In genomic region chr17:80772545-80773453, GRCm38 (mm10) we compare ENCODE assay signal across 8 mouse cellular contexts. TPM values are rescaled to one million over a fixed set of nuclear protein-coding genes. Genes with fewer than 3 reads are reported as not detected.
DNase-seq lines count a peak whose midpoint lies in the region; ATAC-seq and TF ChIP-seq lines count a peak whose summit lies in the region.

No protein-coding gene starts in this region.

- H3K4me1 ChIP-seq in kidney, embryonic 14.5 days (ENCODE audit: control insufficient read depth, insufficient read depth, low read length) = 0 out of 2 replicates have a peak, but pooled peaks cover 6% of the 10 kb centered on the region
- H3K4me1 ChIP-seq in midbrain, embryonic 14.5 days (ENCODE audit: control insufficient read depth, insufficient read depth, low read length) = no peaks in the 10 kb centered on the region

- TF ChIP-seq POLR2A in myocyte (IDR thresholded peaks at IDR 0.05; ENCODE audit: insufficient read length, low read depth) = no peak

- H3K9ac ChIP-seq in kidney, embryonic 14.5 days (ENCODE audit: low read depth, low read length) = no peak overlapping the region
- no peak overlapping the region for H3K9ac ChIP-seq in midbrain, embryonic 14.5 days (replicated peaks; ENCODE audit: low read length)

- WGBS in kidney, embryonic 14.5 days = 46% methylated on average over 14 of the region's 14 CpGs
- WGBS in midbrain, embryonic 14.5 days = 73% methylated on average over 14 of the region's 14 CpGs

- no peak for ATAC-seq in kidney, embryonic 14.5 days (ENCODE audit: low FRiP score, low TSS enrichment)
- no peak for ATAC-seq in midbrain, embryonic 14.5 days (ENCODE audit: low FRiP score, low TSS enrichment)

- no peaks in the 10 kb centered on the region for H3K36me3 ChIP-seq in kidney, embryonic 14.5 days (ENCODE audit: control insufficient read depth, insufficient read depth, low read length)
- H3K36me3 ChIP-seq in myocyte (ENCODE audit: control insufficient read depth, insufficient read depth) = no peaks in the 10 kb centered on the region
- no peaks in the 10 kb centered on the region for H3K36me3 ChIP-seq in midbrain, embryonic 14.5 days (ENCODE audit: control insufficient read depth, insufficient read depth, low read length)

- H3K27ac ChIP-seq in kidney, embryonic 14.5 days (ENCODE audit: low read depth, low read length) = no peak overlapping the region
- H3K27ac ChIP-seq in midbrain, embryonic 14.5 days (replicated peaks; ENCODE audit: low read depth, low read length) = no peak overlapping the region

- no peaks in the 10 kb centered on the region for H3K9me3 ChIP-seq in kidney, embryonic 14.5 days (ENCODE audit: control insufficient read depth, low read length)
- H3K9me3 ChIP-seq in midbrain, embryonic 14.5 days (ENCODE audit: control insufficient read depth, low read length) = peaks cover 3% of the 10 kb centered on the region

- no peaks in the 10 kb centered on the region for H3K79me2 ChIP-seq in myocyte (ENCODE audit: control insufficient read depth, insufficient read depth)

- no peak for DNase-seq in kidney, postnatal 10 days
- DNase-seq in CD4-positive helper T cell, adult 2 months (ENCODE audit: low read depth, low spot score) = peak; percentile 79
- DNase-seq in c-Kit-positive CD71-negative TER-119-negative erythroid progenitor cells, embryonic 14.5 days (ENCODE audit: low read depth) = peak; percentile 57
- no peak for DNase-seq in midbrain, embryonic 14.5 days
- no peak for DNase-seq in layer of hippocampus, adult 8-10 months (ENCODE audit: low spot score in 2 of 2)
- no peak for DNase-seq in cerebellum, postnatal 25 days

- peak overlapping the region; percentile 10; the same call in 1 of the 2 replicates for H3K4me2 ChIP-seq in kidney, embryonic 14.5 days (replicated peaks; ENCODE audit: low read depth, low read length)
- peak overlapping the region; percentile 83 for H3K4me2 ChIP-seq in myocyte (ENCODE audit: low read depth)
- H3K4me2 ChIP-seq in midbrain, embryonic 14.5 days (ENCODE audit: low read length) = no peak overlapping the region

- no peak overlapping the region for H3K4me3 ChIP-seq in kidney, embryonic 14.5 days (ENCODE audit: low read length)
- no peak overlapping the region for H3K4me3 ChIP-seq in myocyte
- H3K4me3 ChIP-seq in midbrain, embryonic 14.5 days (replicated peaks; ENCODE audit: low read depth, low read length) = no peak overlapping the region

- no peak overlapping the region for H3ac ChIP-seq in myocyte (ENCODE audit: control insufficient read depth, insufficient read length)

- no peaks in the 10 kb centered on the region for H3K27me3 ChIP-seq in kidney, embryonic 14.5 days (ENCODE audit: control insufficient read depth, insufficient read depth, low read length)
- H3K27me3 ChIP-seq in myocyte (ENCODE audit: control insufficient read depth, insufficient read depth, insufficient read length) = no peaks in the 10 kb centered on the region
- no peaks in the 10 kb centered on the region for H3K27me3 ChIP-seq in midbrain, embryonic 14.5 days (ENCODE audit: control insufficient read depth, insufficient read depth, low read length)

TF ChIP-seq in myocyte, 11 proteins besides CTCF, POLR2A, EP300 and RAD21:
- TF ChIP-seq MYOD1 (IDR thresholded peaks at IDR 0.05; ENCODE audit: control insufficient read depth in 1 of 3, insufficient read length in 2 of 3, low read depth in 2 of 3) = no peak
- no peak for TF ChIP-seq SRF (IDR thresholded peaks at IDR 0.05; ENCODE audit: control insufficient read depth, insufficient read length, low read depth)
- no peak for TF ChIP-seq TCF12 (IDR thresholded peaks at IDR 0.05; ENCODE audit: insufficient read depth, poor library complexity, severe bottlenecking)
TF ChIP-seq in myocyte: peak in this region for 0.

RNA-seq across cellular contexts. Expression of gene Map4k3, which starts 44.5 kb away (rescaled TPM):
- 21.4 and 36.5 TPM in 2 replicates for polyA plus RNA-seq in kidney, embryonic 14.5 days (2014; fragmentation: Nextera tagmentation; extraction: Ambion mirVana)
- 2.8 TPM for polyA plus RNA-seq in myocyte (2012; fragmentation: generic; extraction: Trizol)
- 32.1 and 39.7 TPM in 2 replicates for polyA plus RNA-seq in midbrain, embryonic 14.5 days (2014; fragmentation: Nextera tagmentation; extraction: Ambion mirVana)
- 10 to 100 TPM; 78.0 to 94.1 (median 85.5) TPM for total RNA-seq in layer of hippocampus, adult 8-10 months (2022)

Comparison
In these comparisons a context has a peak if more than half of its experiments do, and no peak if none do; other contexts are left out.
1. DNase-seq: peak in CD4-positive helper T cell, adult 2 months (single experiment) and c-Kit-positive CD71-negative TER-119-negative erythroid progenitor cells, embryonic 14.5 days (single experiment); none in kidney, postnatal 10 days (single experiment), midbrain, embryonic 14.5 days (single experiment), layer of hippocampus, adult 8-10 months (0 of 2) and cerebellum, postnatal 25 days (0 of 2).